10 mouse cellular contexts compared by ENCODE assay signal in the genomic region with DNA sequence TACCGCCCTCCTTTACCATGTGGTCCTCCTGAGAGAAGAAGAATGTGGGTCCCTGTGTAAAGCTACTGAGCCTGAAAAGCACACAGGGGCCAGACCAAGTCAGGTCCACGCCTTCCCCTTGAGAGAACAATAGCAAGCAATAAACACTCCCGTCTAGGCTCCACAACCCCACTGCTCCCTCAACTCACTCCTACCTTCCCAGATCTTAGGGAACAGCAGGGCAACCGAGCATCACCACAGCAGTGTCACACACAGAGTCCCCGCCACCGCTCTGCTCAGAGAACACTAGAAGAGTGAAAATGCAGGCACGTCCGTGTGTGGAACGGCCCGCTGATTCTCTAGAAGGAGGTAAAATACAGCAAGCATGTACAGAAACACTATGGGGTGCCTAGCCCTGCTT.
DNase-seq lines count a peak whose midpoint lies in the region; ATAC-seq lines count a peak whose summit lies in the region.
"Had no signal": no experiment of that assay in that cellular context is flagged by ENCODE, and none has a peak within 500 bp of the region (broad histone marks: within the 10 kb centered on the region; RNA-seq: fewer than 3 reads in every experiment).

No protein-coding gene starts in this region.

- intact Hi-C loops in left cerebral cortex, postnatal 36 days (cut with DNase I) = no loop called here

- peak; percentile 49; the same call in 1 of the 2 replicates for ATAC-seq in kidney, embryonic 14.5 days (ENCODE audit: low FRiP score, low TSS enrichment)
- ATAC-seq in embryonic facial prominence, embryonic 11.5 days (replicated peaks; ENCODE audit: insufficient number of reproducible peaks, low FRiP score, low TSS enrichment, low read depth) = peak; percentile 31; the same call in 1 of the 2 replicates
- peak; percentile 39 for ATAC-seq in intestine, embryonic 16.5 days
- ATAC-seq in neural tube, embryonic 11.5 days (ENCODE audit: insufficient read depth, low FRiP score, low TSS enrichment) = peak; percentile 45

- no peaks in the 10 kb centered on the region for H3K27me3 ChIP-seq in kidney, embryonic 14.5 days (ENCODE audit: control insufficient read depth, insufficient read depth, low read length)
- H3K27me3 ChIP-seq in embryonic facial prominence, embryonic 11.5 days (ENCODE audit: control insufficient read depth, insufficient read depth, low read length) = no peaks in the 10 kb centered on the region
- H3K27me3 ChIP-seq in intestine, embryonic 16.5 days (replicated peaks; ENCODE audit: control insufficient read depth, insufficient read depth, low read length) = no peaks in the 10 kb centered on the region
- no peaks in the 10 kb centered on the region for H3K27me3 ChIP-seq in neural tube, embryonic 11.5 days (ENCODE audit: control insufficient read depth, insufficient read depth, low read length)

- H3K9me3 ChIP-seq in kidney, embryonic 14.5 days (ENCODE audit: control insufficient read depth, low read length) = no peaks in the 10 kb centered on the region
- no peaks in the 10 kb centered on the region for H3K9me3 ChIP-seq in embryonic facial prominence, embryonic 11.5 days (replicated peaks; ENCODE audit: control insufficient read depth, low read length)
- H3K9me3 ChIP-seq in intestine, embryonic 16.5 days (ENCODE audit: control insufficient read depth, low read length) = no peaks in the 10 kb centered on the region
- H3K9me3 ChIP-seq in neural tube, embryonic 11.5 days (ENCODE audit: control insufficient read depth, low read length) = no peaks in the 10 kb centered on the region

- H3K4me1 ChIP-seq in kidney, embryonic 14.5 days (ENCODE audit: control insufficient read depth, insufficient read depth, low read length) = peaks cover 7% of the 10 kb centered on the region; the same call in 1 of the 2 replicates
- H3K4me1 ChIP-seq in embryonic facial prominence, embryonic 11.5 days (ENCODE audit: control insufficient read depth, insufficient read depth, low read length) = no peaks in the 10 kb centered on the region
- peaks cover 26% of the 10 kb centered on the region for H3K4me1 ChIP-seq in intestine, embryonic 16.5 days (ENCODE audit: control insufficient read depth, insufficient read depth, low read length)
- peaks cover 27% of the 10 kb centered on the region for H3K4me1 ChIP-seq in neural tube, embryonic 11.5 days (ENCODE audit: control insufficient read depth, insufficient read depth, low read length)

- H3K27ac ChIP-seq in kidney, embryonic 14.5 days (ENCODE audit: low read depth, low read length) = no peak overlapping the region
- no peak overlapping the region for H3K27ac ChIP-seq in embryonic facial prominence, embryonic 11.5 days (replicated peaks; ENCODE audit: low read depth, low read length)
- H3K27ac ChIP-seq in intestine, embryonic 16.5 days (ENCODE audit: low read length) = no peak overlapping the region
- H3K27ac ChIP-seq in neural tube, embryonic 11.5 days (ENCODE audit: low read depth, low read length) = peak overlapping the region; percentile 61; the same call in 1 of the 2 replicates

- no peak overlapping the region for H3K4me2 ChIP-seq in kidney, embryonic 14.5 days (replicated peaks; ENCODE audit: low read depth, low read length)
- H3K4me2 ChIP-seq in embryonic facial prominence, embryonic 11.5 days (ENCODE audit: low read depth, low read length) = no peak overlapping the region
- no peak overlapping the region for H3K4me2 ChIP-seq in intestine, embryonic 16.5 days (ENCODE audit: low read depth, low read length)
- no peak overlapping the region; the same call in 1 of the 2 replicates for H3K4me2 ChIP-seq in neural tube, embryonic 11.5 days (ENCODE audit: low read depth)

- H3K36me3 ChIP-seq in kidney, embryonic 14.5 days (ENCODE audit: control insufficient read depth, insufficient read depth, low read length) = no peaks in the 10 kb centered on the region
- H3K36me3 ChIP-seq in embryonic facial prominence, embryonic 11.5 days (replicated peaks; ENCODE audit: control insufficient read depth, insufficient read depth, low read depth, low read length) = no peaks in the 10 kb centered on the region
- H3K36me3 ChIP-seq in intestine, embryonic 16.5 days (ENCODE audit: control insufficient read depth, insufficient read depth, low read length) = no peaks in the 10 kb centered on the region
- no peaks in the 10 kb centered on the region for H3K36me3 ChIP-seq in neural tube, embryonic 11.5 days (ENCODE audit: control insufficient read depth, insufficient read depth, low read length)

- WGBS in kidney, embryonic 14.5 days = 35% methylated on average over 10 of the region's 10 CpGs
- 48% methylated on average over 10 of the region's 10 CpGs for WGBS in embryonic facial prominence, embryonic 11.5 days
- WGBS in intestine, embryonic 16.5 days = 50% methylated on average over 10 of the region's 10 CpGs
- 14% methylated on average over 10 of the region's 10 CpGs for WGBS in neural tube, embryonic 11.5 days

- H3K9ac ChIP-seq in kidney, embryonic 14.5 days (ENCODE audit: low read depth, low read length) = no peak overlapping the region
- H3K9ac ChIP-seq in embryonic facial prominence, embryonic 11.5 days (replicated peaks; ENCODE audit: low read length) = no peak overlapping the region
- no peak overlapping the region for H3K9ac ChIP-seq in intestine, embryonic 16.5 days (ENCODE audit: low read depth, low read length)
- no peak overlapping the region for H3K9ac ChIP-seq in neural tube, embryonic 11.5 days (ENCODE audit: low read length)

- no peak for DNase-seq in kidney, postnatal 10 days
- no peak for DNase-seq in embryonic facial prominence, embryonic 11.5 days (ENCODE audit: low spot score)
- DNase-seq in neural tube, embryonic 11.5 days (ENCODE audit: low spot score) = no peak
- DNase-seq in left cerebral cortex, postnatal 36 days (ENCODE audit: low spot score in 2 of 2) = no peak
- no peak for DNase-seq in kidney, postnatal 14 days
- DNase-seq: cerebellum, adult 9-11 months; kidney, postnatal 4 days; right cerebral cortex, postnatal 14 days had no signal

- H3K4me3 ChIP-seq in kidney, embryonic 14.5 days (ENCODE audit: low read length) = no peak overlapping the region
- no peak overlapping the region for H3K4me3 ChIP-seq in embryonic facial prominence, embryonic 11.5 days (ENCODE audit: low read depth, low read length)
- H3K4me3 ChIP-seq in intestine, embryonic 16.5 days (ENCODE audit: low read length) = no peak overlapping the region
- H3K4me3 ChIP-seq in neural tube, embryonic 11.5 days (ENCODE audit: low read depth, low read length) = no peak overlapping the region
